Mouse (Mus musculus): ENCODE measurements at regions not wholly inside any gene's neighbourhood (a gene's known extent, or its start where the extent isn't known, plus 50 kb on each side); places are given as distances from the start of the nearest gene placed in this dataset.

DNA sequence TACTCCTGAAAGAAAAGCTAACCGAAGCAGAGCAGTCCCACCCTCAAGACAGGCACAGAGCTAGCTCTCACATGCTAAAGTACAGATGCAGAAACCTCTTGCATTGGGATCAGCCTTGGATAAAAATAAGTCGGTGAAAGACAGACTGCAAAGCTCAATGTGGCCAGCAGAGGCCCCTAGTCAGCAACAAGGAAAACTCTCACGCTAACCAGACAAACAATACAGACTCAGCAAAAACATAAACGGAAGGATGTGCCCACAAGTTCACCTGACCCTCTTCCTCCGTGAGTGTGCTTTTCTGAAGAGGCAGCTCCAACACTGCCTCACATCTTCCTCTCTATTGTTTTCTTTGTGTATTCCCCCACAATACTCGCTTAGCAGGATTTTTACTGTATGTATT lies 77.8 kb downstream of the Rpia start:
- intact Hi-C loops (cut with DNase I), result loop anchor here (1.0 to 10.0 kb wide), 3 partner anchors 38 to 1889 kb away; no protein-coding TSS in a partner anchor
- DNase-seq (ENCODE audit: low spot score in 2 of 2), result peak; percentile 68 to 84

DNA sequence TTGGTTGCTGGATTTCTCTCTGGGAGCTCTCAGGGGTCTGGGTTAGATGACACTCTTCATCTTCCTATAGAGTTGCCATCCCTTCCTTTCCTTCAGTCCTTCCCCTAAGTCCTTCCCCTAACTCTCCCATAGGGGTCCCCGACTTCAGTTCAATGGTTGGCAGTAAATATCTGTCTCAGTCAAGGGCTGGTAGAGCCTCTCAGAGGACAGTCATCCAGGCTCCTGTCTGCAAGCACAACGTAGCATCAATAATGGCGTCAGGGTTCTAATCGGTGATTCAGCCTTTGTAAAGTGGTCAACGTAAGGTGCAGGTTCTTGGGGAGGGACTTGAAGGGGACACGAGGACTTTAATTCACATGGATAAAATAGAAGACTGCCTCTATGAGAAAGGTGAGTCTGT lies 78.4 kb downstream of the Rpia start:
- no peak for DNase-seq (ENCODE audit: low spot score in 2 of 2)
- intact Hi-C loops (cut with DNase I), result loop anchor here (1.0 to 10.0 kb wide), 3 partner anchors 39 to 1889 kb away; no protein-coding TSS in a partner anchor

DNA sequence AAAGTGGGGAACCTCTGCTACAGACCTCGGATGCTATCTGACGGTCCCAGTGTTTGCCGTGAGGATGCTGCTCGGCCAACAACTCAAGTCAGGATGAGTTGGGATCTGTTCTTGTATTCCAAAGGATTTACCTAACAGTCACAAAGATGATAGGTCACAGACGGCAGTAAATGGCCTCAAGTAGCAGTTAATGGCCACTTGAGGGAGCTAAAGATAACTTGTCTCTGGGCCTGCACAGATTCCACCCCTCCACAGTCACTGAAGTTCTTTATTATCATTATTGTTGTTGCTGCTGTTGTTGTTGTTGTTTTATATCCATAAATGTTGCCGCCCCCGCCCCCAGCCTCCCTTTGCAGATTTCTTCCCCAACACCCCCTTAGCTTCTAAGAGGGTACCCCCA lies 78.9 kb downstream of the Rpia start:
- intact Hi-C loops (cut with DNase I), result loop anchor here (5.0 to 10.0 kb wide), 2 partner anchors 39 to 1888 kb away; no protein-coding TSS in a partner anchor

DNA sequence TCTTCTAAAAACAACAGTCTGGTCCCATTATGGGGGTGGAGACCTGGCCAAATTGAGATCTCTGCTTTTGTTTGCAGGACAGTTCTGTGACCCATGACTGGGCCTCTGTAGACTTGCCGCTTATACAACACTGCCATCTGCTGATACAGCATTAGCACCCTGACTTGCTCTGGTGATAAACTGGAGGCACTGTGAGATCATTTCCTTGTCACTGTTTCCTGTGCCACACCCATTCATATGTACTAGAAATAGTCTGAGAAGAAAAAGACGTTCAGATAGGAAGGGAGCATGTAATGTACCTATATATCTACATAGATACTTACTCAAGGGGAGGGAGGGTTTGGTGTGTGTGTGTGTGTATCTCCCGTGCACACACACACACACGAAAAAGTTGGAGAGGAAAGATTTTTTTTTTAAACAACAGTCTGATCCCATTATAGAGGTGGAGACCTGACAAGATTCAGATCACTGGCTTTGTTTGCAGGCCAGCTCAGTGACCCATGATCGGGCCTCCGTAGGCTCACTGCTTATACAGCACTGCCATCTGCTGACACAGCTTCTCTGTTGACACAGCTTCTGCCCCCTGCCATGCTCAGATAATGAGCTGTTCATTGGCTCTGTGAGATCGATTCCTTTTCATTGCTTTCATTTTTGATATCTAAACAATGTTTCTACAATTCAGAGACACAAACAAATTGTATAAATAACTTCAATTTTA lies 82.5 kb downstream of the Rpia start:
- intact Hi-C loops (cut with DNase I), result loop anchor here (5.0 to 10.0 kb wide), 2 partner anchors 43 to 1885 kb away; no protein-coding TSS in a partner anchor
- peak; percentile 26 to 48 for DNase-seq (ENCODE audit: low spot score in 2 of 2)

More for the DNA sequence above, 78.9 kb downstream of the Rpia start:
- no peak for DNase-seq (ENCODE audit: low spot score in 2 of 2)

DNA sequence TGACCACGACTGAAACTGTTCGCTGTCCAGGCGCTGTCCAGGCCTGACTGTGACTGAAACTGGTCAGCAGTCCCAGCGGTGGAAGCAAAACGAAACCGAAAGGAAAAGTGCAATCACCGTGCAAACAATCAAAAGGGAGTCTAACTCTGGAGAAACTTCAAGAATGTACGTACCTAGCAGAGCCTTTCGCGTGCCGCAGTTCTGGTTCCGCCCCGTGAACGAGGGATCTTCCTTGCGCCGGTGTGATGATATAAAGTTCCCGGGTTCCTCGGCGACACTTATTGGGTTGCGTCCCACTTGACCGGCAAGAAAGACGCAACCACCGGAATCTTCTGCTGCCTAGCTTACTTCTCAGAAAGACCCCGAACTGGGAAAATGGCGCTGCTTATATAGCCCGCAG lies 96.4 kb downstream of the Rpia start:
- intact Hi-C loops (cut with DNase I), result no loop called here

More for the DNA sequence above, 96.4 kb downstream of the Rpia start:
- no peak for DNase-seq (ENCODE audit: low spot score in 2 of 2)

Measured in left cerebral cortex, postnatal 25 days (tissue).